Mouse (Mus musculus): Measurements from ENCODE around the gene Crygn. TPM values are rescaled to one million over a fixed set of nuclear protein-coding genes. Genes with fewer than 3 reads are reported as not detected.

Gene Crygn
- total RNA-seq, 1 experiment from 2014 or later: 22.8 TPM

GRCm38 (mm10) chr5:24725897-24726296, 31.9 kb downstream of the Crygn start:
- no peak for ATAC-seq (replicated peaks in 1 of 2; ENCODE audit: insufficient read depth in 1 of 2, low FRiP score in 2 of 2, low TSS enrichment in 1 of 2, low read depth in 1 of 2, poor library complexity in 2 of 2, severe bottlenecking in 2 of 2)

DNA sequence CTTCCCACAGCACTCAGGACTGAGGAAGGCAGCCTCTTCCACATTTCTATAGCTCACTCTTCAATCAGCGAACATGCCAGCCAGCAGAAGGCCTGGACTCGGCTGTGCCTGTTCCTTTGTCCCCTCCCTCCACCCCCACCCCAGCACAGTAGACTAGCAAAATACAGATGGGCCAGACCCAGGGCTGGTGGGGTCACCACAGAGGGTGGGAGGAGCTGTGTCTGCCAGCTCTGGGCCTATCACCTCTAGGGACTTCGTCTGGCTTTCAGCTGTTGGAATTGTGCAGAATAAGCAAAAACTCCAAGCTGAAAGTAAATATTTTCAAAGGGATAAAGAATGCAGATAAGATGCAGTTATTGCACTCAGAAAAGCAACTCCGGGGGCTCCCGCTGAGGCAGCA, 33.0 kb downstream of the Crygn start:
- ATAC-seq (replicated peaks in 1 of 2; ENCODE audit: insufficient read depth in 1 of 2, low FRiP score in 2 of 2, low TSS enrichment in 1 of 2, low read depth in 1 of 2, poor library complexity in 2 of 2, severe bottlenecking in 2 of 2): no peak

DNA sequence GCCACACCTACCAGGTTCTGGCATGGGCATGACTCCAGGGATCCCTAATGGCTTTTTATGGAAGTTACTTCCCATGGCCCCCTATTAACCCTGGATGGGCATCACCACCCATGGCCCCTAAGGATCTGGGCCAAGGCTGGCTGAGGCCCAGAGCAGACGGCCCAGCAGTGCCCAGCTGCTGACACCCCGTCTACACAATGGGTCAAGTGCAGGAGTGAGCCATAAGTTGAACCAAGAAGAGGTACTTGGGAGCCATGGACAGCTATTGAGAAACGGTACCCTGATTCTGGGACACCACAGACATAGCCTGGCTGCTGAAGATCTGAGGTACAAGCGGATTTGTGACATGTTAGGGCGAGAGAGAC, 33.6 kb downstream of the Crygn start:
- ATAC-seq (replicated peaks in 1 of 2; ENCODE audit: insufficient read depth in 1 of 2, low FRiP score in 2 of 2, low TSS enrichment in 1 of 2, low read depth in 1 of 2, poor library complexity in 2 of 2, severe bottlenecking in 2 of 2): no peak

- ATAC-seq (replicated peaks in 1 of 2; ENCODE audit: insufficient read depth in 1 of 2, low FRiP score in 2 of 2, low TSS enrichment in 1 of 2, low read depth in 1 of 2, poor library complexity in 2 of 2, severe bottlenecking in 2 of 2): no peak
Observed at GRCm38 (mm10) chr5:24723527-24724269, 34.1 kb downstream of the Crygn start.

- ATAC-seq (replicated peaks in 1 of 2; ENCODE audit: insufficient read depth in 1 of 2, low FRiP score in 2 of 2, low TSS enrichment in 1 of 2, low read depth in 1 of 2, poor library complexity in 2 of 2, severe bottlenecking in 2 of 2): no peak
Observed at GRCm38 (mm10) chr5:24719852-24720251, 38.0 kb downstream of the Crygn start.

DNA sequence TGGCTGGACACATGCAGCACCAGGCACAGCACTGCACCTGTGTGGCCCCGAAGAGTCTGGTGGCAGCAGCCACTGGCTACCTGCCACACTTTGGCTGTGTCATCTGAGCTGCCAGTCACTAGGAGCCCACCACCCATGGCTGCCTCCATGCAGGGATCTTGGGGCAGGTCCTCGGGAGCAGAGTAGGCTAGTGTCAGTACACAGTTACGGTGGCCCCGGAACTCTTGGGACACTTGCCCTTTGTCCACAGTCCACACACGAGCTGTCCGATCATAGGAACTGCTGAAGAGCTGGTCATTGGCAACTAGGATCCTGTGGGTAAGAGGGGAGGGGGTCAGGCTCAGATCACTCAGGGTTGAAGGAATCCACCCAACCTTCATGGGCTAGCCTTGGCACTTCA, 39.7 kb downstream of the Crygn start:
- ATAC-seq (replicated peaks in 1 of 2; ENCODE audit: insufficient read depth in 1 of 2, low FRiP score in 2 of 2, low TSS enrichment in 1 of 2, low read depth in 1 of 2, poor library complexity in 2 of 2, severe bottlenecking in 2 of 2): no peak

DNA sequence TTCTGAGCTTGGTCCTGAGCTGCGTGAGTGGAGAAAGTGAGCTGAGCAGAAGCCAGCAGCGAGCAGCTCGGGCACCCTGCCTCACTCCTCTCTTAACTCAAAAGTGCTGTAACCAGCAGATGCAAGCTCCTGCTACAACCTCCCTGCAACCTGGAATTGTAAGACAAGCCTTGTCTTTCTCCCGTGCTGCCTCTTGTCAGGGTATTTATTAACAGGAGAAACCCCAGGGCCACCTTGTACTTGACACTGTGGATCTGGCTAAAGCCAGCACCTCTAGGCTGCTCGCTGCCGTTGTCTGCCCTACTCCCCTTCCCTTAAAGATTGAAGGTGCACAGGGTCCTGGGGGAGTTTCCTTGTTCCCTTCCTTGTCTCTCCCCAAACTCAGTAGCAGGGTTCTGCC, 43.8 kb downstream of the Crygn start:
- no peak for ATAC-seq (replicated peaks in 1 of 2; ENCODE audit: insufficient read depth in 1 of 2, low FRiP score in 2 of 2, low TSS enrichment in 1 of 2, low read depth in 1 of 2, poor library complexity in 2 of 2, severe bottlenecking in 2 of 2)

- no peak for ATAC-seq (replicated peaks in 1 of 2; ENCODE audit: insufficient read depth in 1 of 2, low FRiP score in 2 of 2, low TSS enrichment in 1 of 2, low read depth in 1 of 2, poor library complexity in 2 of 2, severe bottlenecking in 2 of 2)
Observed at GRCm38 (mm10) chr5:24713199-24713598, 44.6 kb downstream of the Crygn start.

DNA sequence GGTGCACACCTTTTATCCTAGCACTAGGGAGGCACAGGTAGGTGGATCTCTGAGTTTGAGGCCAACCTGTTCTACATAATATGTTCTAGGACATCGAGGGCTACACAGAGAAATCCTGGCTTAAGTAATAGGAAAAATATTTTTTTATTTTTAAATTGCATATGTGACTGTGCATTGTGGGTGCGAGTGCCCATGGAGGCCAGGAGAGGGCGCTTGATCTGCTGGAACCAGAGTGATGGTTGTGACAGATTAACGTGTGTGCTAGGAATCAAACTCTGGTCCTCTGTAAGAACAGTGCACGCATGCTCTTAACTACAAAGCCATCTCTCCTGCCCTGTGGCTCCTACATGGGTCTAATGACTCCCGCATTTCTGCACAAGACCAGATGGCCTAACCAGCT, 46.2 kb downstream of the Crygn start:
- no peak for ATAC-seq (replicated peaks in 1 of 2; ENCODE audit: insufficient read depth in 1 of 2, low FRiP score in 2 of 2, low TSS enrichment in 1 of 2, low read depth in 1 of 2, poor library complexity in 2 of 2, severe bottlenecking in 2 of 2)

DNA sequence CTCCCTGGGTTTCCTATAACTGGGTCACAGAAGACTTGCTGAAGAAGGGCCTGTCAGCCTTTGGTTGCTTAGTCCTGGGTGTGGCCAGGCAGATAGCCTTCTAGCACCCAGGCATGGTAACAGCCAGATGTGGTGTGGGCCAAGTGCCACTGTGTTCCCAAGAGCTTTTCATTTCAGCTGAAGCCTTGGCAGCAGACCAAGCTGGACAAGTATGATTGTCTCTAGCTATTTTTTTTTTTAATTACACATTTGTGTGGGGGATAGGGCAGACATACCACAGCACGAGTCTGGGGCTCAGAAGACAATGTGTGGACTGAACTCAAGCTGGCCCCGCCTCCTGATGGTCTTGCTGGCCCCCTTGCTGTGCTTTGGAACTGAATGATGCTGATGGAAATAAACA, 47.8 kb downstream of the Crygn start:
- no peak for ATAC-seq (replicated peaks in 1 of 2; ENCODE audit: insufficient read depth in 1 of 2, low FRiP score in 2 of 2, low TSS enrichment in 1 of 2, low read depth in 1 of 2, poor library complexity in 2 of 2, severe bottlenecking in 2 of 2)

- ATAC-seq (replicated peaks in 1 of 2; ENCODE audit: insufficient read depth in 1 of 2, low FRiP score in 2 of 2, low TSS enrichment in 1 of 2, low read depth in 1 of 2, poor library complexity in 2 of 2, severe bottlenecking in 2 of 2): no peak
Observed at GRCm38 (mm10) chr5:24704615-24705014, 53.2 kb downstream of the Crygn start.

- ATAC-seq (replicated peaks in 1 of 2; ENCODE audit: insufficient read depth in 1 of 2, low FRiP score in 2 of 2, low TSS enrichment in 1 of 2, low read depth in 1 of 2, poor library complexity in 2 of 2, severe bottlenecking in 2 of 2): no peak
Observed at GRCm38 (mm10) chr5:24701271-24701670, 56.5 kb downstream of the Crygn start.

Other genes starting within 250 kb of the Crygn start
- not detected in 2 replicates for gene Gbx1, start 230.8 kb downstream of the Crygn start, total RNA-seq (2017)
- not detected in 2 replicates for gene Asb10, start 217.0 kb downstream of the Crygn start, total RNA-seq (2017)
- gene 4931409K22Rik, start 201.2 kb downstream of the Crygn start, total RNA-seq (2017): not detected in 2 replicates
- 75.0 and 89.8 TPM in 2 replicates for gene Abcf2, start 180.5 kb downstream of the Crygn start, total RNA-seq (2017)
- gene Chpf2, start 171.3 kb downstream of the Crygn start, total RNA-seq (2017): 12.0 and 15.5 TPM in 2 replicates
- gene Smarcd3, start 133.6 kb downstream of the Crygn start, total RNA-seq (2017): 0.40 and 0.94 TPM in 2 replicates
- gene Nub1, start 72.5 kb downstream of the Crygn start, total RNA-seq (2017): 69.7 and 75.7 TPM in 2 replicates
- gene Wdr86, start 27.3 kb downstream of the Crygn start, total RNA-seq (2017): 0.30 and 1.5 TPM in 2 replicates
- 59.8 and 71.7 TPM in 2 replicates for gene Rheb, start 84.6 kb upstream of the Crygn start, total RNA-seq (2017)

Measured in hematopoietic stem cell, adult 5-6 weeks (primary cell).